22 mouse cellular contexts compared by ENCODE assay signal in genomic region chr7:65813611-65814212, GRCm38 (mm10). TPM values are rescaled to one million over a fixed set of nuclear protein-coding genes. Genes with fewer than 3 reads are reported as not detected.
A peak's percentile ranks its signal among the peaks of the same experiment; 100 is the strongest.
DNase-seq lines count a peak whose midpoint lies in the region; ATAC-seq and TF ChIP-seq lines count a peak whose summit lies in the region.
"Had no signal": no experiment of that assay in that cellular context is flagged by ENCODE, and none has a peak within 500 bp of the region (broad histone marks: within the 10 kb centered on the region; RNA-seq: fewer than 3 reads in every experiment).

No protein-coding gene starts in this region.

- H3K4me1 ChIP-seq in heart, embryonic 11.5 days (ENCODE audit: control insufficient read depth, insufficient read depth, low read length) = no peaks in the 10 kb centered on the region
- no peaks in the 10 kb centered on the region for H3K4me1 ChIP-seq in MEL (ENCODE audit: control insufficient read depth in 1 of 2, insufficient read depth in 2 of 2, low read length in 2 of 2)
- H3K4me1 ChIP-seq in embryonic facial prominence, embryonic 13.5 days = no peaks in the 10 kb centered on the region
- H3K4me1 ChIP-seq in intestine, postnatal 0 days (replicated peaks; ENCODE audit: control insufficient read depth, insufficient read depth, low read length) = no peaks in the 10 kb centered on the region
- H3K4me1 ChIP-seq: hindbrain, embryonic 13.5 days had no signal

- ATAC-seq in heart, embryonic 11.5 days (replicated peaks; ENCODE audit: insufficient number of reproducible peaks, low FRiP score, low TSS enrichment) = no peak
- ATAC-seq in embryonic facial prominence, embryonic 13.5 days (ENCODE audit: insufficient number of reproducible peaks, insufficient read depth, low FRiP score, low TSS enrichment, low read depth) = 0 out of 2 replicates have a peak, but pooled peaks have one; percentile 37
- peak; percentile 60 for ATAC-seq in intestine, postnatal 0 days
- ATAC-seq: forebrain, embryonic 14.5 days; hindbrain, postnatal 0 days; Patski had no signal

- no peaks in the 10 kb centered on the region for H3K36me3 ChIP-seq in heart, embryonic 11.5 days (ENCODE audit: control insufficient read depth, insufficient read depth, low read length)
- no peaks in the 10 kb centered on the region for H3K36me3 ChIP-seq in MEL (ENCODE audit: control insufficient read depth in 1 of 2, insufficient read depth in 2 of 2, low read length in 2 of 2)
- H3K36me3 ChIP-seq in embryonic facial prominence, embryonic 13.5 days = no peaks in the 10 kb centered on the region
- no peaks in the 10 kb centered on the region for H3K36me3 ChIP-seq in intestine, postnatal 0 days (ENCODE audit: control insufficient read depth, insufficient read depth)
- H3K36me3 ChIP-seq: forebrain, embryonic 10.5 days; hindbrain, embryonic 13.5 days had no signal

- no peak for TF ChIP-seq RAD21 in MEL (IDR thresholded peaks at IDR 0.05; ENCODE audit: low read depth, low read length)

- H3K4me2 ChIP-seq in heart, embryonic 11.5 days = no peak overlapping the region
- H3K4me2 ChIP-seq in embryonic facial prominence, embryonic 13.5 days = no peak overlapping the region
- H3K4me2 ChIP-seq in intestine, postnatal 0 days (replicated peaks; ENCODE audit: low read depth) = no peak overlapping the region
- H3K4me2 ChIP-seq: hindbrain, embryonic 13.5 days had no signal

- 72% methylated on average over 8 of the region's 8 CpGs for WGBS in heart, embryonic 11.5 days (ENCODE audit: insufficient replicate concordance)
- WGBS in embryonic facial prominence, embryonic 13.5 days = 85% methylated on average over 8 of the region's 8 CpGs
- WGBS in intestine, postnatal 0 days = 67% methylated on average over 8 of the region's 8 CpGs

- TF ChIP-seq EP300 in MEL (IDR thresholded peaks at IDR 0.05; ENCODE audit: low read depth in 1 of 2, low read length in 2 of 2) = no peak

- peak; percentile 83 for DNase-seq in heart, adult 11 months
- peak; percentile 6 for DNase-seq in MEL (ENCODE audit: low read depth, low spot score)
- DNase-seq in urinary bladder, adult 18-20 months (ENCODE audit: low spot score in 2 of 2) = no peak
- no peak for DNase-seq in gastrocnemius, adult 8-10 months (ENCODE audit: low spot score in 2 of 2)
- no peak for DNase-seq in retina, embryonic 14.5 days (ENCODE audit: low spot score)
- DNase-seq: adrenal gland, postnatal 10 days; cerebellum, adult 11 months; cerebellum, adult 8-10 months; cerebellum, postnatal 14 days; embryo, embryonic 11 days; gastrocnemius, postnatal 10 days; heart, postnatal 14 days had no signal

- H3K27me3 ChIP-seq in heart, embryonic 11.5 days (ENCODE audit: control insufficient read depth, insufficient read depth, low read length) = no peaks in the 10 kb centered on the region
- H3K27me3 ChIP-seq in MEL (ENCODE audit: control insufficient read depth in 1 of 2, insufficient read depth in 2 of 2, low read length in 2 of 2) = no peaks in the 10 kb centered on the region
- no peaks in the 10 kb centered on the region for H3K27me3 ChIP-seq in embryonic facial prominence, embryonic 13.5 days
- no peaks in the 10 kb centered on the region for H3K27me3 ChIP-seq in intestine, postnatal 0 days (replicated peaks; ENCODE audit: control insufficient read depth, insufficient read depth, low read length)
- H3K27me3 ChIP-seq: hindbrain, embryonic 13.5 days; Patski had no signal

- H3K4me3 ChIP-seq in heart, embryonic 11.5 days (ENCODE audit: low read depth, low read length) = no peak overlapping the region
- no peak overlapping the region for H3K4me3 ChIP-seq in MEL (ENCODE audit: control insufficient read depth in 1 of 2, insufficient read depth in 1 of 2, low read depth in 2 of 2, low read length in 2 of 2)
- no peak overlapping the region for H3K4me3 ChIP-seq in embryonic facial prominence, embryonic 13.5 days
- no peak overlapping the region for H3K4me3 ChIP-seq in intestine, postnatal 0 days (ENCODE audit: low read depth, low read length)
- H3K4me3 ChIP-seq: erythroblast, embryonic 14.5 days; forebrain, embryonic 10.5 days; hindbrain, embryonic 13.5 days had no signal

- no peak for TF ChIP-seq POLR2A in MEL (IDR thresholded peaks at IDR 0.05; ENCODE audit: control insufficient read depth in 1 of 2, insufficient read depth in 1 of 2, low read depth in 1 of 2, low read length in 2 of 2, poor library complexity in 1 of 2)

- no peak for TF ChIP-seq CTCF in MEL (IDR thresholded peaks at IDR 0.05 in 2 of 3, conservative IDR thresholded peaks at IDR 0.05 in 1 of 3; ENCODE audit: control insufficient read depth in 1 of 3, insufficient read depth in 1 of 3, low read depth in 2 of 3, low read length in 3 of 3, poor library complexity in 1 of 3, severe bottlenecking in 1 of 3)
- no peak for TF ChIP-seq CTCF in intestine, postnatal 0 days (IDR thresholded peaks at IDR 0.05; ENCODE audit: low read depth)

- no peak overlapping the region for H3K9ac ChIP-seq in heart, embryonic 11.5 days (ENCODE audit: low read depth, low read length)
- no peak overlapping the region for H3K9ac ChIP-seq in MEL (ENCODE audit: control insufficient read depth, low read depth, low read length, poor library complexity, severe bottlenecking)
- no peak overlapping the region for H3K9ac ChIP-seq in embryonic facial prominence, embryonic 13.5 days
- H3K9ac ChIP-seq in intestine, postnatal 0 days (ENCODE audit: low read depth, low read length) = no peak overlapping the region
- H3K9ac ChIP-seq: hindbrain, embryonic 13.5 days had no signal

- no peak overlapping the region for H3K27ac ChIP-seq in heart, embryonic 11.5 days (ENCODE audit: low read depth, low read length)
- no peak overlapping the region for H3K27ac ChIP-seq in MEL (ENCODE audit: control insufficient read depth, low read depth, low read length)
- H3K27ac ChIP-seq in embryonic facial prominence, embryonic 13.5 days = no peak overlapping the region
- H3K27ac ChIP-seq in intestine, postnatal 0 days (ENCODE audit: low read depth, low read length) = no peak overlapping the region
- H3K27ac ChIP-seq: forebrain, embryonic 10.5 days; hindbrain, embryonic 13.5 days; hindbrain, postnatal 0 days had no signal

- H3K79me2 ChIP-seq in MEL (ENCODE audit: control insufficient read depth, insufficient read depth, low read length, poor library complexity) = no peaks in the 10 kb centered on the region

- no peaks in the 10 kb centered on the region for H3K9me3 ChIP-seq in heart, embryonic 11.5 days (replicated peaks; ENCODE audit: control insufficient read depth, low read length)
- no peaks in the 10 kb centered on the region for H3K9me3 ChIP-seq in MEL (replicated peaks; ENCODE audit: insufficient read depth, low read length)
- H3K9me3 ChIP-seq in embryonic facial prominence, embryonic 13.5 days = peaks cover 3% of the 10 kb centered on the region; the same call in 1 of the 2 replicates
- no peaks in the 10 kb centered on the region for H3K9me3 ChIP-seq in intestine, postnatal 0 days (ENCODE audit: control insufficient read depth)

TF ChIP-seq in MEL, 35 proteins besides CTCF, POLR2A, EP300 and RAD21:
- TF ChIP-seq TBP (IDR thresholded peaks at IDR 0.05; ENCODE audit: low read depth, low read length) (no peak), ZC3H11A (IDR thresholded peaks at IDR 0.05; ENCODE audit: low read depth, low read length) (no peak), POLR2AphosphoS2 (IDR thresholded peaks at IDR 0.05; ENCODE audit: low read length) (no peak), TAL1 (IDR thresholded peaks at IDR 0.05; ENCODE audit: low read length) (no peak), MAX (IDR thresholded peaks at IDR 0.05; ENCODE audit: low read length) (no peak)

RNA-seq across cellular contexts. Expression of gene Pcsk6, which starts 47.8 kb away (rescaled TPM):
- polyA plus RNA-seq in heart, embryonic 11.5 days (2014; fragmentation: Nextera tagmentation; extraction: Ambion mirVana) = 5.7 and 6.1 TPM in 2 replicates
- not detected in 2 replicates for total RNA-seq in MEL (2012; rRNA removed)
- polyA plus RNA-seq in MEL (2012; ENCODE audit: insufficient read depth in 1 of 2, insufficient read length in 2 of 2, low read depth in 1 of 2, low replicate concordance in 2 of 2, missing spikeins in 1 of 2) = under 1 TPM in 1 of 2 experiments, not detected in 1; 0.01 TPM
- polyA plus RNA-seq in embryonic facial prominence, embryonic 13.5 days (2015; fragmentation: Nextera tagmentation; extraction: Ambion mirVana) = 6.2 and 7.4 TPM in 2 replicates
- 4.7 and 5.3 TPM in 2 replicates for polyA plus RNA-seq in intestine, postnatal 0 days (2015; fragmentation: Nextera tagmentation; extraction: Ambion mirVana)
- 10 to 100 TPM in 3 of 4 experiments, 1 to 10 TPM in 1; 9.6 to 14.2 (median 11.9) TPM for total RNA-seq in gastrocnemius, adult 8-10 months (2022)
- total RNA-seq: hematopoietic stem cell, adult 5-6 weeks had no signal

Comparison
In these comparisons a context has a peak if more than half of its experiments do, and no peak if none do; other contexts are left out.
1. DNase-seq: peak in heart, adult 11 months (single experiment) and MEL (single experiment); none in urinary bladder, adult 18-20 months (0 of 2), gastrocnemius, adult 8-10 months (0 of 2) and retina, embryonic 14.5 days (single experiment).